Mouse (Mus musculus) cerebellum, adult 2 months (tissue): Measurements from ENCODE around the gene Kalrn.

Source experiments
- CTCF ChIP-seq: fragments of 200-500 bp; IDR thresholded peaks from 2 replicates; pipeline ENCODE4 v1.5.1; 2011; ENCODE audit warnings: low read depth, mild to moderate bottlenecking, control low read depth, low read length, moderate library complexity, borderline replicate concordance; ENCODE audit not compliant: insufficient read depth
- POLR2A ChIP-seq: fragments of 200-500 bp; IDR thresholded peaks from 2 replicates; pipeline ENCODE4 v1.6.1; 2011; ENCODE audit warnings: low read length, control low read depth, borderline replicate concordance; ENCODE audit not compliant: insufficient read depth

- TF ChIP-seq CTCF (no peak), POLR2A (no peak)
Measured at GRCm38 (mm10) chr16:34513956-34514593, 59.3 kb downstream of the Kalrn start.
